Mouse (Mus musculus) stomach, embryonic 16.5 days (tissue): ENCODE data around the gene Casc3. TPM values are rescaled to one million over a fixed set of nuclear protein-coding genes. Genes with fewer than 3 reads are reported as not detected.
A peak's percentile ranks its signal among the peaks of the same experiment; 100 is the strongest.

Experiments
- ATAC-seq: fragments of 200-750 bp; cut with Nextera tagmentation; 2 replicates; pipeline ENCODE4 v1.8.0; 2017; ENCODE audit warnings: moderate number of reproducible peaks, moderate TSS enrichment; ENCODE audit not compliant: insufficient read depth, low FRiP score
- H3K27ac ChIP-seq: fragments of 300-500 bp; sonication (generic); 2 replicates; pipeline ENCODE4 v1.5.1; 2014; ENCODE audit warnings: low read length
- H3K27me3 ChIP-seq: fragments of 300-500 bp; sonication (generic); 2 replicates; pipeline ENCODE4 v1.6.1; 2014; ENCODE audit warnings: low read length, control low read depth, mixed read lengths; ENCODE audit not compliant: control insufficient read depth, insufficient read depth
- H3K36me3 ChIP-seq: fragments of 300-500 bp; sonication (generic); 2 replicates; pipeline ENCODE4 v1.6.1; 2014; ENCODE audit warnings: low read length; ENCODE audit not compliant: control insufficient read depth, insufficient read depth
- H3K4me1 ChIP-seq: fragments of 300-500 bp; sonication (generic); 2 replicates; pipeline ENCODE4 v1.6.1; 2014; ENCODE audit warnings: low read length, control low read depth, mixed read lengths; ENCODE audit not compliant: control insufficient read depth, insufficient read depth
- H3K4me2 ChIP-seq: fragments of 300-500 bp; sonication (generic); 2 replicates; pipeline ENCODE4 v1.6.1; 2014; ENCODE audit warnings: low read depth, low read length, mixed read lengths
- H3K4me3 ChIP-seq: fragments of 300-500 bp; sonication (generic); replicated peaks from 2 replicates; pipeline ENCODE4 v1.5.1; 2014; ENCODE audit warnings: mild to moderate bottlenecking, low read length
- H3K9ac ChIP-seq: fragments of 300-500 bp; sonication (generic); 2 replicates; pipeline ENCODE4 v1.6.1; 2014; ENCODE audit warnings: low read length
- H3K9me3 ChIP-seq: fragments of 300-500 bp; sonication (generic); replicated peaks from 2 replicates; pipeline ENCODE4 v1.6.1; 2016; ENCODE audit warnings: low read length, control low read depth; ENCODE audit not compliant: control insufficient read depth
- WGBS: fragments of 180-500 bp; shearing (Covaris S2); extraction: QIAGEN DNeasy Blood & Tissue Kit; methylation state at CpG from one replicate; pipeline ENCODE4 v1.1.7; 2014; 5-methylcytosine and 5-hydroxymethylcytosine counted together
- polyA plus RNA-seq: library from polyadenylated mRNA; unstranded; fragments of >200 nt; fragmentation: Nextera tagmentation; extraction: Ambion mirVana; gene quantifications from 2 replicates; pipeline ENCODE4 v1.2.1, GENCODE M21; 2015

The Casc3 gene
- polyA plus RNA-seq, 1 experiment from 2014 or later, result 26.3 TPM

DNA sequence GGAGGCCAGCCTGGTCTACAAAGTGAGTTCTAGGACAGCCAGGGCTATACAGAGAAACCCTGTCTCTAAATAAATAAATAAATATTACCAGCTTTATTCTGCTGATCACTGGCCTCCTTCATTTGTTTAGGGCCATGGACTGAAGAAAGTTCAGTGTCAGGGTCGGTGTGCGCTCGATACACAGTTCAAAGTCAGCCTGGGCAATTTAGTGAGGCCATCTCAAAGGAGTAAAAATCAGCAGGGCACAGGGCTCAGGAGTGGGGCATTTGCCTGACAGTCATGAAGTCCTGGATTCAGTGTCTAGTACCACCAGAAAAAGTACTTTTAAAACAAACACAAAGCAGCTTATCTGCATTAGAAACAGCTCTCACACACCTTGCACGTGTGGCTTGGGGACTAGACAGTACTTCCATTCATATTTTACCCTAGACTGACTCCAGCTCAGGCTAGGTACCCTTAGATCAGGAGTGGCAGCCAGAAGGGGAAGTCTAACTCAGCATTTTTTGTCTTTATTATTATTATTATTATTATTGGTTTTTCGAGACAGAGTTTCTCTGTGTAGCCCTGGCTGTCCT lies 14.0 kb upstream of the Casc3 start:
- Histone ChIP-seq H3K4me3 (no peak overlapping the region), H3K4me1 (peaks cover 36% of the 10 kb centered on the region), H3K36me3 (no peaks in the 10 kb centered on the region), H3K27ac (peak overlapping the region; percentile 33; the same call in 1 of the 2 replicates), H3K27me3 (no peaks in the 10 kb centered on the region), H3K9ac (no peak overlapping the region), H3K4me2 (no peak overlapping the region), H3K9me3 (no peaks in the 10 kb centered on the region)
- no peak for ATAC-seq
- 77% methylated on average over 5 of the region's 5 CpGs for WGBS

GRCm38 (mm10) chr11:98791448-98791847 lies 13.3 kb upstream of the Casc3 start:
- peaks cover 29% of the 10 kb centered on the region for H3K4me1 ChIP-seq
- H3K36me3 ChIP-seq, result no peaks in the 10 kb centered on the region
- H3K4me2 ChIP-seq, result no peak overlapping the region
- no peak overlapping the region for H3K27ac ChIP-seq
- WGBS, result 81% methylated on average over 1 of the region's 1 CpGs
- no peaks in the 10 kb centered on the region for H3K27me3 ChIP-seq
- H3K4me3 ChIP-seq, result no peak overlapping the region
- ATAC-seq, result no peak
- H3K9me3 ChIP-seq, result no peaks in the 10 kb centered on the region
- H3K9ac ChIP-seq, result no peak overlapping the region

- WGBS, result 23% methylated on average over 4 of the region's 4 CpGs
These were observed 12.6 kb upstream of the Casc3 start for GRCm38 (mm10) chr11:98792081-98792480.

GRCm38 (mm10) chr11:98794469-98795014 lies 10.2 kb upstream of the Casc3 start:
- no peaks in the 10 kb centered on the region for H3K36me3 ChIP-seq
- 1% methylated on average over 30 of the region's 30 CpGs for WGBS
- peak overlapping the region; percentile 97 for H3K4me2 ChIP-seq
- H3K27me3 ChIP-seq, result no peaks in the 10 kb centered on the region
- H3K9ac ChIP-seq, result peak overlapping the region; percentile 100
- peak overlapping the region; percentile 100 for H3K27ac ChIP-seq
- peaks cover 29% of the 10 kb centered on the region for H3K4me1 ChIP-seq
- no peaks in the 10 kb centered on the region for H3K9me3 ChIP-seq
- peak; percentile 63 for ATAC-seq
- peak overlapping the region; percentile 100 for H3K4me3 ChIP-seq

More at GRCm38 (mm10) chr11:98792081-98792480, 12.6 kb upstream of the Casc3 start:
- H3K27me3 ChIP-seq, result no peaks in the 10 kb centered on the region
- no peaks in the 10 kb centered on the region for H3K36me3 ChIP-seq
- no peak overlapping the region for H3K4me2 ChIP-seq
- H3K9ac ChIP-seq, result no peak overlapping the region
- H3K9me3 ChIP-seq, result no peaks in the 10 kb centered on the region
- peak overlapping the region; percentile 11; the same call in 1 of the 2 replicates for H3K27ac ChIP-seq
- H3K4me3 ChIP-seq, result no peak overlapping the region
- peaks cover 23% of the 10 kb centered on the region for H3K4me1 ChIP-seq
- no peak for ATAC-seq

DNA sequence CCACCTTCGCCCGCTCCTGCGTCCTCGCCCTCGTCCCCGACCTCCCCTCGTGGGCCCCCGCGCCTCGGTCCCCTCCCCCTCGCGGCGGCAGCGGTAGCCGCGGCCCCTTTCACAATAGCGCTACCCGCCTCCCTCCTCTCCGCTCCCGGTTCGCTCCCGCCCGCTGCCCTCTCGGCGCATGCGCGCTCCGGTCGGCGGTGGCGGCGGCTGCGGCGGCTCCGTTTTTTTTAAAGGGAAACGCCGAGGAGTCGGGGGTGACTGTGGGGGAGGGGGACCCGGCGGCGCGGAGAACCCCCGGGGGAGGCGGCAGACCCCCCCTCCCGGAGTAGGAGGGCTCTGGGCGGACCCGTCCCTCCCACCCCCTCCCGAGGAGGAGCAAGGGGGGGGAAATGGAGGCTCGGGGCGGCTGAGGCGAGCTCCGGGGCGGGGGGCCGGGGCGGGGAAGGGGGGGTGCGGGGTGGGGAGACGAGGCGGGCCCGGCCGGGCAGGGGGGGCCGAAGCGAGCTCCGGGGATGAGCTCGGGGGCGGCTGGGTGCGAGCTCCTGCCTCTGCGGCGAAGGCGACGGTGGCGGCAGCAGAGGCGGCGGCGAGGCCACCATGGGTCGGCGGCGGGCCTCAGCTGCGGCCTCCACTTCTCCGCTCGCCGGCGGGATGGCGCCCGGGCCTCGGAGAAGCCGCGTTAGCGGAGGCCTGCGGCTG lies 9.5 kb upstream of the Casc3 start, which contains the start of gene Msl1:
Gene Msl1, plus strand, starts transcription at position 502 of the 699 bp plus-strand sequence.
- under 1% methylated on average over 63 of the region's 89 CpGs for WGBS
- H3K4me2 ChIP-seq, result peak within 1 kb of the TSS; percentile 97
- peak within 1 kb of the TSS; percentile 100 for H3K9ac ChIP-seq
- no peaks in the 10 kb centered on the region for H3K36me3 ChIP-seq
- no peaks in the 10 kb centered on the region for H3K27me3 ChIP-seq
- no peaks in the 10 kb centered on the region for H3K9me3 ChIP-seq
- peak; percentile 73 for ATAC-seq
- peak within 1 kb of the TSS; percentile 100 for H3K4me3 ChIP-seq
- peaks cover 25% of the 10 kb centered on the region for H3K4me1 ChIP-seq
- peak within 1 kb of the TSS; percentile 100 for H3K27ac ChIP-seq

GRCm38 (mm10) chr11:98795714-98796514 lies 8.8 kb upstream of the Casc3 start:
- WGBS, result under 1% methylated on average over 63 of the region's 74 CpGs
- H3K36me3 ChIP-seq, result no peaks in the 10 kb centered on the region; the same call in 1 of the 2 replicates
- H3K9ac ChIP-seq, result peak overlapping the region; percentile 100
- H3K9me3 ChIP-seq, result no peaks in the 10 kb centered on the region
- H3K27ac ChIP-seq, result peak overlapping the region; percentile 100
- no peaks in the 10 kb centered on the region for H3K27me3 ChIP-seq
- H3K4me1 ChIP-seq, result peaks cover 25% of the 10 kb centered on the region
- peak; percentile 41 for ATAC-seq
- H3K4me3 ChIP-seq, result peak overlapping the region; percentile 100
- peak overlapping the region; percentile 97 for H3K4me2 ChIP-seq

GRCm38 (mm10) chr11:98796515-98797216 lies 8.0 kb upstream of the Casc3 start:
- Histone ChIP-seq H3K4me2 (peak overlapping the region; percentile 97), H3K4me3 (peak overlapping the region; percentile 100), H3K9me3 (no peaks in the 10 kb centered on the region), H3K9ac (peak overlapping the region; percentile 100), H3K36me3 (no peaks in the 10 kb centered on the region; the same call in 1 of the 2 replicates), H3K27me3 (no peaks in the 10 kb centered on the region), H3K4me1 (peaks cover 25% of the 10 kb centered on the region), H3K27ac (peak overlapping the region; percentile 100)
- 2% methylated on average over 23 of the region's 23 CpGs for WGBS
- ATAC-seq, result peak; percentile 12; the same call in 1 of the 2 replicates

- ATAC-seq, result no peak
- Histone ChIP-seq H3K9me3 (no peaks in the 10 kb centered on the region), H3K9ac (peak overlapping the region; percentile 100), H3K27ac (0 out of 2 replicates have a peak overlapping the region, but pooled peaks have one; percentile 100), H3K4me3 (peak overlapping the region; percentile 100), H3K4me2 (peak overlapping the region; percentile 97), H3K4me1 (peaks cover 25% of the 10 kb centered on the region), H3K27me3 (no peaks in the 10 kb centered on the region), H3K36me3 (no peaks in the 10 kb centered on the region; the same call in 1 of the 2 replicates)
- under 1% methylated on average over 5 of the region's 5 CpGs for WGBS
These were observed 7.4 kb upstream of the Casc3 start for GRCm38 (mm10) chr11:98797306-98797705.
